Mouse (Mus musculus) thymus, adult 2 months (tissue): ENCODE data around the gene Wdr4. TPM values are rescaled to one million over a fixed set of nuclear protein-coding genes. Genes with fewer than 3 reads are reported as not detected.
"Not testable (repeated sequence)": the region's sequence is repeated elsewhere in the genome, so short reads cannot be mapped to it uniquely, and the experiment has no call there.

ENCODE experiments used
- DNase-seq: peaks from one replicate; pipeline ENCODE4 v3.0.0; 2021
- H3K27ac ChIP-seq: fragments of 200-500 bp; 2 replicates; pipeline ENCODE4 v1.5.1; 2012; ENCODE audit warnings: low read length, control low read depth; ENCODE audit not compliant: control insufficient read depth, insufficient read depth
- H3K27me3 ChIP-seq: fragments of 200-500 bp; 2 replicates; pipeline ENCODE4 v1.6.1; 2012; ENCODE audit warnings: mild to moderate bottlenecking, low read length, moderate library complexity, mixed read lengths; ENCODE audit not compliant: control insufficient read depth, insufficient read depth
- H3K36me3 ChIP-seq: fragments of 200-500 bp; 2 replicates; pipeline ENCODE4 v1.6.1; 2012; ENCODE audit warnings: mild to moderate bottlenecking, low read length, moderate library complexity; ENCODE audit not compliant: control insufficient read depth, insufficient read depth
- H3K4me1 ChIP-seq: fragments of 200-500 bp; replicated peaks from 2 replicates; pipeline ENCODE4 v1.6.1; 2012; ENCODE audit warnings: low read length; ENCODE audit not compliant: control insufficient read depth, insufficient read depth
- H3K4me3 ChIP-seq: fragments of 200-500 bp; 2 replicates; pipeline ENCODE4 v1.5.1; 2012; ENCODE audit warnings: mild to moderate bottlenecking, low read length, control low read depth, moderate library complexity; ENCODE audit not compliant: control insufficient read depth, insufficient read depth
- CTCF ChIP-seq: fragments of 200-500 bp; IDR thresholded peaks from 2 replicates; pipeline ENCODE4 v1.5.1; 2012; ENCODE audit warnings: mild to moderate bottlenecking, control low read depth, low read length, moderate library complexity, borderline replicate concordance; ENCODE audit not compliant: control insufficient read depth, poor library complexity, insufficient read depth; ENCODE audit errors: extremely low read depth
- POLR2A ChIP-seq: fragments of 200-500 bp; IDR thresholded peaks from 2 replicates; pipeline ENCODE4 v1.6.1; 2012; ENCODE audit warnings: mild to moderate bottlenecking, low read length, control low read depth, moderate library complexity; ENCODE audit not compliant: control insufficient read depth, poor library complexity, insufficient read depth; ENCODE audit errors: extremely low read depth
- WGBS: fragments of 180-500 bp; shearing (Covaris S2); methylation state at CpG from one replicate; pipeline ENCODE4 v1.1.7; 2018; 5-methylcytosine and 5-hydroxymethylcytosine counted together
- polyA plus RNA-seq: library from polyadenylated mRNA; depleted of rRNA; stranded (reverse); fragments of >200 nt; gene quantifications from 2 replicates; pipeline ENCODE4 v1.2.3, GENCODE M21; 2012

Wdr4 gene
- polyA plus RNA-seq, 1 experiment, result 36.5 TPM

DNA sequence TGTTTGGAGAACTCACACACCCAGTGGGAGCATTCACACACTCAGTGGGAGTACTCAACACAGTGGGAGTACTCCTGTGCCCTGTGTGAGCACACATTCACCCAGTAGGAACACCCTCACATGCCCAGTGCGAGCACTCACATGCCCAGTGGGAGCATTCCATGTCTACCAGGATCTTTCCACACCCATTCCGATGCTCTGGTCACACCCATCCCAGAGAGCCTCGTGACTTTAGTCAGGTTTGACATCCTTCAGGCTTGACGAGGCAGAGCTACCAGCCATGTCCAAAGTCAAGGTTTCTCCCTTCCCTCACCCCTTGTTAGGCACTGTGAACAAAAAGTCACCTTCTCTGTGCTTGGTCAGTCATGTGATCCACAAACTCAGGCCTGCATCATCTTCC, 15.6 kb upstream of the Wdr4 start:
- WGBS, result 94% methylated on average over 4 of the region's 4 CpGs
- no peak overlapping the region for H3K4me3 ChIP-seq
- H3K36me3 ChIP-seq, result peaks cover 16% of the 10 kb centered on the region
- H3K4me1 ChIP-seq, result no peaks in the 10 kb centered on the region
- TF ChIP-seq CTCF (no peak), POLR2A (no peak)
- no peaks in the 10 kb centered on the region for H3K27me3 ChIP-seq
- H3K27ac ChIP-seq, result no peak overlapping the region
- no peak for DNase-seq

DNA sequence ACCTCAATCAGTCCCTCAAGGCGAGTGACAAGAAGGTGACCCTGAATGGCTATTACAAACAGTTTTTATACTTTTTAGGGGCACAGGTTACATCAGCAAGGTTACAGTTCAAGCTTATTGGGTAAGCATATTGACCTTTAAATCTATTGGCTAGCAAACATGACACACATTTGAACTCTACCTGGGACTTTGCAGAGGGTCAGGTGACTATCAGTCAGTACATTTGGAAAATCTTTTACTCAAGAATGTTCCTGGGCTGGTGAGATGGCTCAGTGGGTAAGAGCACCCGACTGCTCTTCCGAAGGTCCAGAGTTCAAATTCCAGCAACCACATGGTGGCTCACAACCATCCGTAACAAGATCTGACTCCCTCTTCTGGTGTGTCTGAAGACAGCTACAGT, 12.6 kb upstream of the Wdr4 start:
- H3K27ac ChIP-seq, H3K27me3 ChIP-seq, DNase-seq, H3K4me3 ChIP-seq: not testable (repeated sequence)
- peaks cover 34% of the 10 kb centered on the region for H3K36me3 ChIP-seq
- 93% methylated on average over 4 of the region's 4 CpGs for WGBS
- H3K4me1 ChIP-seq, result peaks cover 10% of the 10 kb centered on the region

DNA sequence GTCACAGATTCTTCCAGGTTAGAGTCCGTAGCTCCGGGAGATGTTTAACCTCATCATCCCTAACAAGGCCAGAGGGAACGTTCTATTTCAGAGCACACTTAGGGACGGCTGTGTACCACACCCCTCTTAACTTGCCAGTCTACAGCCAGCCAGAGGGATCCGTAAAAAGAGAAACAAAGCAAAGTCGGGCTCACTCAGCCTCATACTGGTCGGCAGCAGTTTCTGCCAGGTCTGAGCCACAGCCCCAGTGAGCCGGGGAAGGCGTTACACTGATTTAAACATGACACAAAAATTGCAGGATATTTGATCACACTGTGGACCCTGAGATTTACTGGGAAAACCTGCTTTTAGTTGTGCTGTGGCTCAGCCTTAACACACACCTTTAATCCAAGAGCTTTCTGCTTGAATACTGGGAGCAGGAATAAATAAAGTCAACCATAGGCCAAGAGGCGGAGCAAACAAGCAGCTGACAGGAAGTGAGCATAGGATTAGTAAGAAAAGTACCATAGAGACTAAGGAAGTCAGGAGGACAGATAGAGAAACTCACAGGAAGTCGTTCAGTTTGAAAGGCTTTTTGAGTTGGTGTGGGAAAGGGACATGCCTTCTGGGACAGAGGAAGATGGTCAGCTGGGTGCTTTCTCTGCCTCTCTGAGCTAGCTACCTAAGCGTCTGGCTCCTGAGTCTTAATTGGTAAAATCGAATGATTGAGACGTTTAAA, 11.8 kb upstream of the Wdr4 start:
- Histone ChIP-seq H3K27ac (no peak overlapping the region), H3K4me3 (no peak overlapping the region), H3K36me3 (peaks cover 41% of the 10 kb centered on the region), H3K27me3 (no peaks in the 10 kb centered on the region), H3K4me1 (peaks cover 10% of the 10 kb centered on the region)
- TF ChIP-seq POLR2A (no peak), CTCF (no peak)
- 93% methylated on average over 14 of the region's 14 CpGs for WGBS
- no peak for DNase-seq

DNA sequence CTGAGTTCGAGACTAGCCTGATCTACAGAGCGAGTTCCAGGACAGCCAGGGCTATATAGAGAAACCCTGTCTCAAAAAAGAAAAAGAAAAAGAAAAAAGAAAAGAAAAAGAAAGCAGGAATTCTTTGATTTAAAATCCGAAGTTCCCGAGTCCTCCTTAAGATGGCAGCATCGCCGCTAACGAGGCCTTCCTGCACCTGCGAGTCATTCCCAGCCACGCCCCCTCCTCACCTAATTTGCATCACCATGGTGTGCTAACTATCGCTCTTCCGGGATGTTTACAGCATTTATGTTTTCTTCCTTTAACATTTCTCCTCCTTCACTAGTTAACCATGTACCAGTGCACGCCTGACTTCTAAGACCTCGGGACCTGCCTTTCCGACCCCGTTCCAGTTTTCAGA, 9.5 kb upstream of the Wdr4 start:
- 68% methylated on average over 15 of the region's 15 CpGs for WGBS
- no peak for TF ChIP-seq CTCF
- TF ChIP-seq POLR2A, result no peak
- no peak overlapping the region for H3K4me3 ChIP-seq
- peak; percentile 10 for DNase-seq
- H3K27ac ChIP-seq, result no peak overlapping the region
- H3K27me3 ChIP-seq, result no peaks in the 10 kb centered on the region
- H3K4me1 ChIP-seq, result peaks cover 10% of the 10 kb centered on the region
- H3K36me3 ChIP-seq, result peaks cover 45% of the 10 kb centered on the region

DNA sequence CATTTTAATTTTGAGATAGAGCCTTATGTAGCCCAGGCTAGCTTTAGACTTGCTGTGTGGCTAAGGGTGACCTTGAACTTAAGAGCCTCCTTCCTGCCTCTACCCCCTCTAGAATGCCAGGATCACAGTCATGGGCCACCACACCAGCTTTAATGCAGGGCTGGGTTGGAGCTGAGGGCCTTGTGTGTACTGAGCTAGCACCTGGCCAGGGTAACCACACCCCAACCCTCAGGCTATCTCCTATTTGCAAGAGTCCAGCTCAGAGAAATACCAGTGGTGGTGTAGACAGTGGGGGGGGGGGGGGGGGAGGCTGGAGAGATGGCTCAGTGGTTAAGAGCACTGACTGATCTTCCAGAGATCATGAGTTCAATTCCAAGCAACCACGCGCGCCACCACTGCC, 6.0 kb upstream of the Wdr4 start:
- Histone ChIP-seq H3K4me1 (peaks cover 18% of the 10 kb centered on the region), H3K27me3 (no peaks in the 10 kb centered on the region), H3K36me3 (peaks cover 33% of the 10 kb centered on the region), H3K27ac (no peak overlapping the region), H3K4me3 (no peak overlapping the region)
- no peak for TF ChIP-seq CTCF
- no peak for TF ChIP-seq POLR2A
- DNase-seq, result no peak
- WGBS, result 100% methylated on average over 3 of the region's 3 CpGs

DNA sequence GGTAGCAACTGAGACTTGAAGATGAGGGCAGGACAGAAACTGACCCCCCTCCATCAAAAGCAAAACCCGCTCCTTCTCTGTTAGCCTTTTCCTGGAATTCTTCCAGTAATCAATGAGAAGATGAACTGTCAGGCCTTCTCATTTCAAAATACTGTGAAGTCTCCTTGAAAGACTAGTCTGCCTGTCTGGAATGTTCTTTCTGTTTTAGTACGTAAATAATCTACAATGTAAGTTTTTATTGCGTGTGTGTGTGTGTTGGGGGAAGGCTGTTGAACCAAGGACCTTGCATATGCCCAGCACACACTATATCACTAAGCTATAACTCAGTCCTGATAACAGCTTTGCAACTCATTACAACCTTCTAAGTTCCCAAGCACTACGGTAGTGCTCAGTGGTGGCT, 5.3 kb upstream of the Wdr4 start:
- no peaks in the 10 kb centered on the region for H3K27me3 ChIP-seq
- no peak overlapping the region for H3K27ac ChIP-seq
- DNase-seq, result no peak
- WGBS, result 97% methylated on average over 4 of the region's 4 CpGs
- H3K4me1 ChIP-seq, result peaks cover 19% of the 10 kb centered on the region
- TF ChIP-seq CTCF (no peak), POLR2A (no peak)
- no peak overlapping the region for H3K4me3 ChIP-seq
- H3K36me3 ChIP-seq, result peaks cover 29% of the 10 kb centered on the region

DNA sequence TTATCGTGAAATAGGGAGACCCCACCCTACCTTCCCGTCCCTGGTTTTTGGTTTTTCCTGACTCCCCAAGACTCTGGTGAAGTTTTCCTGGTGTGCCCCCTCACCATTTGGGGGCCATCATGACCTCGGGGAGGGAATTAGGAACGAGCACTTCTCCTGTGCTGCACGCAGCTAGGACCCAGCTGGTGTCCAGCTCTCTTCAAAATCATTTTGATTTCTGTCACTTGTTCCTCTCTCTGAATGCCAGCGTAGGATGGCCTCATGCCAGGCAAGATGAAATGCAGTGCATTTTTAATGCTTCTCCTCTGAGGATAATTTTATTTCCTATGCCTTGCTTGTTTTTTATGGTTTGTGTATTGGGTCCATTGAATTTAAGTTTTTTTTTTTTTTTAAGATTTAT, 2.2 kb upstream of the Wdr4 start:
- Histone ChIP-seq H3K4me3 (no peak overlapping the region), H3K36me3 (peaks cover 7% of the 10 kb centered on the region), H3K27ac (no peak overlapping the region), H3K4me1 (peaks cover 9% of the 10 kb centered on the region), H3K27me3 (no peaks in the 10 kb centered on the region)
- DNase-seq, result no peak
- no peak for TF ChIP-seq CTCF
- no peak for TF ChIP-seq POLR2A
- WGBS, result 96% methylated on average over 6 of the region's 6 CpGs
